In the genomic region with DNA sequence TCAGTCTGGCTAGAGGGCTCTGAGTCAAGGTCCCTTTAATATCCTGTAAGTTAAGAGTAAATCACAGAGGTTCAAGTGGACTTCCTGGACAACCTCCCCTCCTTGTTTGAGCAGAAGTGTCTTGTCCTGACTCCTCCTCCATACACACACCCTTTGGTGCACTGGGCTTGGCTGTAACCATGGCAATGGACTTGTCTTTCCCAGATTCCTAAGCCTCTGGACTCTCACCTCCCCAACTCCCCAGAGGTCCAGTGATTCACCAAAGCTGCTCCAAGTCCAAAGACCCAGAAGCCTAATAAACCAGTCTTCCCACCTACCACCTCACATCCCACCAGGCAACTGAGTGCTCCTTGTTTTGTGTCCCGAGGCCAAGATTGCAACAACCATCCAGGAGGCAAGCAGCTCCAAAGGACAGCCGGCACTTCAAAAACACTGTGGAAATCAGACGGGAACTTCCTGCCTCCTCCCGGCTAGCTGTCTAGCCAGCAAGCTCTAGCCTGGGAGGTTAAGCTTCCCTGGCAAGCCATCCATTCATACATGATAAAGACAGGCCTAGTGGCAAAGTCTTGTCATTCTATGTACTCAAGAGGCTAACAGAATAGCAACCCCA, we compare ENCODE assay signal across 19 mouse cellular contexts. TPM values are rescaled to one million over a fixed set of nuclear protein-coding genes. Genes with fewer than 3 reads are reported as not detected.
DNase-seq lines count a peak whose midpoint lies in the region; ATAC-seq and TF ChIP-seq lines count a peak whose summit lies in the region.
"Had no signal": no experiment of that assay in that cellular context is flagged by ENCODE, and none has a peak within 500 bp of the region (broad histone marks: within the 10 kb centered on the region; RNA-seq: fewer than 3 reads in every experiment).

No protein-coding gene starts in this region.

- ATAC-seq in lung, postnatal 0 days, result no peak
- ATAC-seq in intestine, embryonic 15.5 days, result peak; percentile 76
- peak; percentile 70 for ATAC-seq in kidney, embryonic 15.5 days (replicated peaks; ENCODE audit: low FRiP score)
- ATAC-seq in forebrain, postnatal 0 days, result no peak
- ATAC-seq in erythroid progenitor cell, adult 5-6 weeks (replicated peaks; ENCODE audit: low FRiP score, poor library complexity, severe bottlenecking), result no peak

- H3K4me2 ChIP-seq in lung, postnatal 0 days (replicated peaks; ENCODE audit: low read depth, low read length), result no peak overlapping the region
- no peak overlapping the region for H3K4me2 ChIP-seq in intestine, embryonic 15.5 days (replicated peaks)
- no peak overlapping the region for H3K4me2 ChIP-seq in kidney, embryonic 15.5 days
- no peak overlapping the region for H3K4me2 ChIP-seq in forebrain, postnatal 0 days (ENCODE audit: low read depth)
- H3K4me2 ChIP-seq: embryonic facial prominence, embryonic 12.5 days; heart, embryonic 12.5 days; liver, embryonic 11.5 days; lung, embryonic 15.5 days had no signal

- no peak for TF ChIP-seq POLR2A in small intestine, adult 2 months (IDR thresholded peaks at IDR 0.05; ENCODE audit: low read depth, low read length)

- DNase-seq in lung, postnatal 0 days (ENCODE audit: low spot score), result peak; percentile 21
- DNase-seq in lung, postnatal 36 days, result no peak
- DNase-seq in forebrain, postnatal 0 days, result no peak
- DNase-seq in layer of hippocampus, adult 11-12 months (ENCODE audit: low spot score), result no peak
- DNase-seq: cerebellum, postnatal 36 days; gastrocnemius, postnatal 36 days; left cerebral cortex, postnatal 4 days; thymus, postnatal 36 days had no signal

- H3K4me1 ChIP-seq in lung, postnatal 0 days (ENCODE audit: insufficient read depth, low read depth, low read length), result no peaks in the 10 kb centered on the region
- 0 out of 2 replicates have a peak, but pooled peaks cover 6% of the 10 kb centered on the region for H3K4me1 ChIP-seq in intestine, embryonic 15.5 days (replicated peaks)
- H3K4me1 ChIP-seq in kidney, embryonic 15.5 days, result peaks cover 35% of the 10 kb centered on the region
- H3K4me1 ChIP-seq in small intestine, adult 2 months (ENCODE audit: control insufficient read depth, insufficient read depth, insufficient read length, low read length), result peaks cover 16% of the 10 kb centered on the region
- H3K4me1 ChIP-seq in forebrain, postnatal 0 days (ENCODE audit: insufficient read depth), result no peaks in the 10 kb centered on the region

- H3K27ac ChIP-seq in lung, postnatal 0 days (ENCODE audit: low read length), result no peak overlapping the region
- no peak overlapping the region for H3K27ac ChIP-seq in intestine, embryonic 15.5 days
- peak overlapping the region; percentile 56 for H3K27ac ChIP-seq in kidney, embryonic 15.5 days
- peak overlapping the region; percentile 48 for H3K27ac ChIP-seq in small intestine, adult 2 months (ENCODE audit: insufficient read depth, low read depth, low read length)
- no peak overlapping the region for H3K27ac ChIP-seq in forebrain, postnatal 0 days (ENCODE audit: low read depth, low read length)
- H3K27ac ChIP-seq: embryonic facial prominence, embryonic 12.5 days; forebrain, embryonic 10.5 days; lung, embryonic 15.5 days had no signal

- no peak for TF ChIP-seq CTCF in lung, postnatal 0 days (IDR thresholded peaks at IDR 0.05)
- 0 out of 2 replicates have a peak, but pooled peaks have one; percentile 6 for TF ChIP-seq CTCF in small intestine, adult 2 months (IDR thresholded peaks at IDR 0.05; ENCODE audit: extremely low read depth, insufficient read length, insufficient replicate concordance, low read depth, low read length)
- TF ChIP-seq CTCF in forebrain, postnatal 0 days (IDR thresholded peaks at IDR 0.05; ENCODE audit: low read depth), result no peak

- H3K4me3 ChIP-seq in lung, postnatal 0 days (ENCODE audit: low read depth, low read length), result no peak overlapping the region
- no peak overlapping the region for H3K4me3 ChIP-seq in intestine, embryonic 15.5 days (replicated peaks)
- H3K4me3 ChIP-seq in kidney, embryonic 15.5 days (replicated peaks), result no peak overlapping the region
- H3K4me3 ChIP-seq in small intestine, adult 2 months (ENCODE audit: low read depth, low read length), result no peak overlapping the region
- H3K4me3 ChIP-seq in forebrain, postnatal 0 days (ENCODE audit: low read depth, low read length), result no peak overlapping the region
- H3K4me3 ChIP-seq: embryonic facial prominence, embryonic 12.5 days; forebrain, embryonic 10.5 days; heart, embryonic 12.5 days; lung, embryonic 15.5 days; megakaryocyte, embryonic 14.5 days had no signal

- no peak for TF ChIP-seq EP300 in lung, postnatal 0 days (IDR thresholded peaks at IDR 0.05)

- H3K9me3 ChIP-seq in lung, postnatal 0 days (ENCODE audit: low read length), result no peaks in the 10 kb centered on the region
- no peaks in the 10 kb centered on the region for H3K9me3 ChIP-seq in intestine, embryonic 15.5 days
- H3K9me3 ChIP-seq in kidney, embryonic 15.5 days (replicated peaks), result no peaks in the 10 kb centered on the region
- no peaks in the 10 kb centered on the region; the same call in 1 of the 2 replicates for H3K9me3 ChIP-seq in forebrain, postnatal 0 days (ENCODE audit: low read length)
- H3K9me3 ChIP-seq: embryonic facial prominence, embryonic 12.5 days; G1E; heart, embryonic 12.5 days; lung, embryonic 15.5 days had no signal

- H3K27me3 ChIP-seq in lung, postnatal 0 days (replicated peaks; ENCODE audit: insufficient read depth, low read length), result no peaks in the 10 kb centered on the region
- H3K27me3 ChIP-seq in intestine, embryonic 15.5 days (replicated peaks), result 0 out of 2 replicates have a peak, but pooled peaks cover 4% of the 10 kb centered on the region
- H3K27me3 ChIP-seq in kidney, embryonic 15.5 days, result peaks cover 8% of the 10 kb centered on the region
- no peaks in the 10 kb centered on the region; the same call in 1 of the 2 replicates for H3K27me3 ChIP-seq in small intestine, adult 2 months (ENCODE audit: control insufficient read depth, insufficient read depth, low read length)
- peaks cover 16% of the 10 kb centered on the region for H3K27me3 ChIP-seq in forebrain, postnatal 0 days (ENCODE audit: insufficient read depth, low read length)

- no peaks in the 10 kb centered on the region for H3K36me3 ChIP-seq in lung, postnatal 0 days (ENCODE audit: insufficient read depth, low read length)
- no peaks in the 10 kb centered on the region for H3K36me3 ChIP-seq in intestine, embryonic 15.5 days
- H3K36me3 ChIP-seq in kidney, embryonic 15.5 days, result no peaks in the 10 kb centered on the region
- H3K36me3 ChIP-seq in small intestine, adult 2 months (ENCODE audit: control insufficient read depth, insufficient read depth, low read length), result no peaks in the 10 kb centered on the region
- H3K36me3 ChIP-seq in forebrain, postnatal 0 days (ENCODE audit: insufficient read depth), result no peaks in the 10 kb centered on the region
- H3K36me3 ChIP-seq: embryonic facial prominence, embryonic 12.5 days; forebrain, embryonic 10.5 days; G1E; heart, embryonic 12.5 days; lung, embryonic 15.5 days had no signal

- H3K9ac ChIP-seq in lung, postnatal 0 days (replicated peaks; ENCODE audit: low read depth), result no peak overlapping the region
- no peak overlapping the region for H3K9ac ChIP-seq in intestine, embryonic 15.5 days
- H3K9ac ChIP-seq in kidney, embryonic 15.5 days, result no peak overlapping the region
- H3K9ac ChIP-seq in forebrain, postnatal 0 days, result no peak overlapping the region
- H3K9ac ChIP-seq: embryonic facial prominence, embryonic 12.5 days; heart, embryonic 12.5 days; lung, embryonic 15.5 days had no signal

- 6% methylated on average over 4 of the region's 4 CpGs for WGBS in lung, postnatal 0 days
- WGBS in intestine, embryonic 15.5 days, result 29% methylated on average over 4 of the region's 4 CpGs
- WGBS in kidney, embryonic 15.5 days, result 2% methylated on average over 4 of the region's 4 CpGs
- 20% methylated on average over 4 of the region's 4 CpGs for whole genome bisulfite sequencing in small intestine, adult 2 months
- WGBS in forebrain, postnatal 0 days, result 69% methylated on average over 4 of the region's 4 CpGs

RNA-seq across cellular contexts. Expression of a gene that starts 17.5 kb away (rescaled TPM):
- polyA plus RNA-seq in lung, postnatal 0 days (2015; fragmentation: Nextera tagmentation; extraction: Ambion mirVana), result 68.5 and 74.0 TPM in 2 replicates
- polyA plus RNA-seq in intestine, embryonic 15.5 days (2015; fragmentation: Nextera tagmentation; extraction: Ambion mirVana), result 62.5 and 68.2 TPM in 2 replicates
- 108 and 110 TPM in 2 replicates for polyA plus RNA-seq in kidney, embryonic 15.5 days (2015; fragmentation: Nextera tagmentation; extraction: Ambion mirVana)
- polyA plus RNA-seq in small intestine, adult 2 months (2012; rRNA removed), result 17.0 and 42.1 TPM in 2 replicates
- 124 and 141 TPM in 2 replicates for total RNA-seq in forebrain, postnatal 0 days (2014; rRNA removed)
- 82.9 and 86.0 TPM in 2 replicates for polyA plus RNA-seq in forebrain, postnatal 0 days (2015; fragmentation: Nextera tagmentation; extraction: Ambion mirVana)
- total RNA-seq in erythroid progenitor cell, adult 5-6 weeks (2015; ENCODE audit: low replicate concordance), result 42.3 and 57.3 TPM in 2 replicates
- 71.5 and 79.1 TPM in 2 replicates for total RNA-seq in erythroid progenitor cell, adult 5-6 weeks (2017; ENCODE audit: low replicate concordance)

Comparison
In these comparisons a context has a peak if more than half of its experiments do, and no peak if none do; other contexts are left out.
1. ATAC-seq: peak in intestine, embryonic 15.5 days (single experiment) and kidney, embryonic 15.5 days (single experiment); none in lung, postnatal 0 days (single experiment), forebrain, postnatal 0 days (single experiment) and erythroid progenitor cell, adult 5-6 weeks (single experiment).
2. H3K27ac ChIP-seq: peak in kidney, embryonic 15.5 days (single experiment) and small intestine, adult 2 months (single experiment); none in lung, postnatal 0 days (single experiment), intestine, embryonic 15.5 days (single experiment) and forebrain, postnatal 0 days (single experiment).